Mouse (Mus musculus): ENCODE measurements around the gene Tmem72. TPM values are rescaled to one million over a fixed set of nuclear protein-coding genes. Genes with fewer than 3 reads are reported as not detected.

Tmem72 gene
- polyA plus RNA-seq (2014; fragmentation: Illumina TruSeq; extraction: RNeasy Lipid Tissue Mini Kit (QIAGEN cat#74804)), result 0.57 TPM

GRCm38 (mm10) chr6:116716666-116717065, at the start of gene Tmem72:
Gene Tmem72 (minus strand): TSS chr6:116716913.

DNA sequence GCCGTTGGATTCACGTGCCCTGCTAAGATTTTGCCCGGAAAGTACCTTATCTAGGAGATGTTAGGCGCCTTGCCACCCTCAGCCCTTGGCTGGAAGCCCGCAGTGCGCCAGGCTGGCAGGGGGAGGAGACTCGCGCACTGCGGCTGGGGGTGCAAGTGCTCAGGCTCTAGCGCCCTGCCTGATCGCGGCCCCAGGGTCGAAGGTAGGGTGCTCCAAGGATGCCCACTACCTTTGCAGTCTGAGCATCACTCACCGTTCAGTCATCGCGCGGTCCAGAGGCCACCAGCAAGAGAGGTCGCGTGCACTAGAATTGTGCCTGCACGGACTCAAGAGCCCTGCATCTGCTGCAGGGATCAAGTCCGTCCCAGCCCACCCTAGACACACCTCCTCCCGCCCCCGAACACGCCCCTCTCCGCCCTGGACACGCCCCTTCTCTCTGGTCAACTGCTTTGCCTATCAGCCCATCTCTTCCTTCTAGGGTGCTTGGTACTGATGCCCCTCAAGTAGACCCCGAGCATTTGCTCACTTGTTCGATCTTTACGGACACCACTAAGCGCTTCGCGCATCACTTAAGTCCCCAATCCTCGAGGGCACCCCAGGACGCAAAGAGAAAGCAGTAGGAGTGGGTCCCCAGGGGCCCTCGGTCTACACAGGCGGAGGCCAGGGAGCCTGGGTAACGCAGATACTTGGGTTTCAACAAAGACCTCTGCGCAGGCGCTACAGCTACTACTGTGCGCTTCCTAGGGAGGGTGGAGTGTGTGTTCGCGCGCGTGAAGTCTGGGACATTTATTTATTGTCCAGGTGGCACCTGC, 43.0 kb downstream of the Tmem72 start, which contains the start of gene Rassf4:
TSS of gene Rassf4 (minus strand) at position 482 of the 812 bp plus-strand sequence.

DNA sequence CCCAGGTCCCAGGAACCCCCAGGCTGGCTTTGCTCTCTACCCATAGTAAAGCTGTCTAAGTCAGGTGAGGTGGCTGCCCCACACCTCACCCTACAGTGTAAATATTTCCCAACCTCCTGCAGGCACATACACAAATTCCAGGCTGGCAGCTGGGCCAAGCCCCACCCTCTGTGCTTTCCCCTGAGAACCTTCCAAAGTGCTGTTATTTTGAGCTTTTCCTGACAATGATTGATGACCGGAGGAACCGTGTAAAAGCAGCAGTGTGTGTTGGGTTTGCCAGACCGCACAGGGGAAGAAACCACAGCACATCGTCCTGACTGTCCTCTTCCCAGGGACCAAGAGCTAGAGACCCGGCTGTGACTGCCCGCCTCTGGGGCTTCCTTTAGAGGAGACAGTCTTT, 66.3 kb downstream of the Tmem72 start, which contains the start of gene Depp1:
TSS of gene Depp1 (plus strand) at position 204 of the 400 bp plus-strand sequence.

Other genes with a start within 250 kb of the Tmem72 start
- not detected for gene Olfr211, start 227.8 kb downstream of the Tmem72 start, polyA plus RNA-seq (2014; fragmentation: Illumina TruSeq; extraction: RNeasy Lipid Tissue Mini Kit (QIAGEN cat#74804))
- not detected for gene Olfr212, start 210.4 kb downstream of the Tmem72 start, polyA plus RNA-seq (2014; fragmentation: Illumina TruSeq; extraction: RNeasy Lipid Tissue Mini Kit (QIAGEN cat#74804))
- gene Olfr213, start 178.5 kb downstream of the Tmem72 start, polyA plus RNA-seq (2014; fragmentation: Illumina TruSeq; extraction: RNeasy Lipid Tissue Mini Kit (QIAGEN cat#74804)), result not detected
- gene Gm5580, start 165.8 kb downstream of the Tmem72 start, polyA plus RNA-seq (2014; fragmentation: Illumina TruSeq; extraction: RNeasy Lipid Tissue Mini Kit (QIAGEN cat#74804)), result not detected
- gene Olfr214, start 162.7 kb downstream of the Tmem72 start, polyA plus RNA-seq (2014; fragmentation: Illumina TruSeq; extraction: RNeasy Lipid Tissue Mini Kit (QIAGEN cat#74804)), result not detected
- not detected for gene Olfr215, start 132.7 kb downstream of the Tmem72 start, polyA plus RNA-seq (2014; fragmentation: Illumina TruSeq; extraction: RNeasy Lipid Tissue Mini Kit (QIAGEN cat#74804))
- gene Zfp422, start 87.9 kb downstream of the Tmem72 start, polyA plus RNA-seq (2014; fragmentation: Illumina TruSeq; extraction: RNeasy Lipid Tissue Mini Kit (QIAGEN cat#74804)), result 131 TPM
- not detected for gene Depp1, start 66.3 kb downstream of the Tmem72 start, polyA plus RNA-seq (2014; fragmentation: Illumina TruSeq; extraction: RNeasy Lipid Tissue Mini Kit (QIAGEN cat#74804))
- gene Rassf4, start 43.0 kb downstream of the Tmem72 start, polyA plus RNA-seq (2014; fragmentation: Illumina TruSeq; extraction: RNeasy Lipid Tissue Mini Kit (QIAGEN cat#74804)), result 16.6 TPM

Data from ovary, adult 10 weeks (tissue).